Mouse (Mus musculus): Measurements from ENCODE around the gene Barhl1. TPM values are rescaled to one million over a fixed set of nuclear protein-coding genes. Genes with fewer than 3 reads are reported as not detected.

The Barhl1 gene
- polyA plus RNA-seq, 1 experiment from 2014 or later = 9.0 TPM

GRCm38 (mm10) chr2:28892796-28893195 is 23.7 kb downstream of the Barhl1 start:
- Histone ChIP-seq H3K36me3 (peaks cover 58% of the 10 kb centered on the region), H3K27ac (no peak overlapping the region), H3K9me3 (replicated peaks) (no peaks in the 10 kb centered on the region), H3K4me3 (no peak overlapping the region), H3K9ac (no peak overlapping the region), H3K27me3 (no peaks in the 10 kb centered on the region), H3K4me2 (replicated peaks) (no peak overlapping the region), H3K4me1 (0 out of 2 replicates have a peak, but pooled peaks cover 6% of the 10 kb centered on the region)
- no peak for ATAC-seq (ENCODE audit: low FRiP score)
- WGBS = 29% methylated on average over 1 of the region's 1 CpGs

GRCm38 (mm10) chr2:28884914-28885313 is 31.6 kb downstream of the Barhl1 start:
- no peak for ATAC-seq (ENCODE audit: low FRiP score)
- no peak overlapping the region for H3K4me3 ChIP-seq
- H3K4me2 ChIP-seq (replicated peaks) = no peak overlapping the region
- H3K9ac ChIP-seq = no peak overlapping the region
- H3K9me3 ChIP-seq (replicated peaks) = no peaks in the 10 kb centered on the region
- 68% methylated on average over 4 of the region's 4 CpGs for WGBS
- H3K4me1 ChIP-seq = 0 out of 2 replicates have a peak, but pooled peaks cover 2% of the 10 kb centered on the region
- no peaks in the 10 kb centered on the region for H3K27me3 ChIP-seq
- peaks cover 47% of the 10 kb centered on the region for H3K36me3 ChIP-seq
- no peak overlapping the region for H3K27ac ChIP-seq

DNA sequence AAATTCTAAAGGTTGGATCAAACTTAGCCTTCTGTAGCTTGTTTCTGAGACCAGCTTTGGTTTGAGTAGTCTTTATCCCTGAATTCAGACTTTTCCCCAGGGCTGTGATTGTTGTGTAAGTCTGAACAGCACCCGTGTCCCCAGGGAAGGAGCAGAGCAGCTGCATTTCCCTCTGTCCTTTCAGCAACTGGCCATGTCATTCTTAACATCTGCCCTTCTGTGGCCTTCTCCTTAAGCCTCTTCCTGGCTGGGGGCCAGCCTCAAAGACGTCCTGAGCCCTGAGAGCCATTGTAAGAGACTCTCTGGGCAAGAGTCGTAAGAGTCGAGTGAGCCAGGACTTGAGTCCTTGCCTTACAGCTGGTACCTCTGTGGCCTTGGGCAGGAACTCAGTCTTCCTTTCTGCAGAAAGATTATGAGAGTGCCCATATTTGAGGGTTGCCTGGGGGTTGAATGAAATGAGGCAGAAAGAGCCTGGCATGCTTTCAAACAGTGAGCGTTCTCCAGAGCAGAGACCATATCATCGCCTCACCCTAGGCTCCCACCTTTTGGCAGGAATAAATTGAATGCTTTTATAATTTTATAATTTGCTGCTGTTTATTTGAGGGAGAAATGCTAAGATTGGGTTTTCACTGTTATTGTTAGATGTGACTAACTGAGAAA is 33.5 kb downstream of the Barhl1 start:
- 77% methylated on average over 6 of the region's 6 CpGs for WGBS
- Histone ChIP-seq H3K36me3 (peaks cover 41% of the 10 kb centered on the region), H3K4me3 (no peak overlapping the region)

GRCm38 (mm10) chr2:28882047-28882446 is 34.4 kb downstream of the Barhl1 start:
- ATAC-seq (ENCODE audit: low FRiP score) = no peak
- Histone ChIP-seq H3K27ac (no peak overlapping the region), H3K9me3 (replicated peaks) (no peaks in the 10 kb centered on the region), H3K9ac (no peak overlapping the region), H3K4me3 (no peak overlapping the region), H3K36me3 (peaks cover 48% of the 10 kb centered on the region), H3K4me1 (0 out of 2 replicates have a peak, but pooled peaks cover 2% of the 10 kb centered on the region), H3K27me3 (no peaks in the 10 kb centered on the region), H3K4me2 (replicated peaks) (no peak overlapping the region)
- 87% methylated on average over 3 of the region's 3 CpGs for WGBS

More for the DNA sequence above, 33.5 kb downstream of the Barhl1 start:
- Histone ChIP-seq H3K27me3 (no peaks in the 10 kb centered on the region), H3K4me1 (0 out of 2 replicates have a peak, but pooled peaks cover 2% of the 10 kb centered on the region), H3K9me3 (replicated peaks) (no peaks in the 10 kb centered on the region), H3K4me2 (replicated peaks) (no peak overlapping the region), H3K27ac (no peak overlapping the region), H3K9ac (no peak overlapping the region)
- no peak for ATAC-seq (ENCODE audit: low FRiP score)

GRCm38 (mm10) chr2:28881275-28881674 is 35.2 kb downstream of the Barhl1 start:
- WGBS = 96% methylated on average over 3 of the region's 3 CpGs
- H3K9me3 ChIP-seq (replicated peaks) = no peaks in the 10 kb centered on the region
- no peak overlapping the region for H3K27ac ChIP-seq
- ATAC-seq (ENCODE audit: low FRiP score) = no peak
- no peaks in the 10 kb centered on the region for H3K27me3 ChIP-seq
- peaks cover 49% of the 10 kb centered on the region for H3K36me3 ChIP-seq
- H3K4me2 ChIP-seq (replicated peaks) = no peak overlapping the region
- no peak overlapping the region for H3K4me3 ChIP-seq
- H3K4me1 ChIP-seq = 0 out of 2 replicates have a peak, but pooled peaks cover 2% of the 10 kb centered on the region
- no peak overlapping the region for H3K9ac ChIP-seq

DNA sequence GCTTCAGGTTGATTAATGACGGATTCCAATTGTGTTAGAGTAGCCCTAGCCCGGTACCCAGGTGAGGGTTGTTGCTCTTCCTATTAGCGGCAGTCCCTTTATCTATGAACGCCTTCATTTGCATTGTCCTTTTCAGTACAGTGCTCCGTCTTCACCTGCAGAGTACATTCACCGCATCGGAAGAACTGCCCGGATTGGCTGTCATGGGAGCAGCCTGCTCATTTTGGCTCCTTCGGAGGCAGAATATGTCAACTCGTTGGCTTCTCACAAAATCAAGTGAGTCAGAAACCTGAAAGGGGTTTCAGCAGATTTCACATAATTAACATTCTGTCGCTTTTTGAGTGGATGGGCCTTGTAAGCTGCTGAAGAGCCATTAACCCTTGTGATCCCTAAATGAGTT is 40.9 kb downstream of the Barhl1 start:
- H3K36me3 ChIP-seq = peaks cover 49% of the 10 kb centered on the region

DNA sequence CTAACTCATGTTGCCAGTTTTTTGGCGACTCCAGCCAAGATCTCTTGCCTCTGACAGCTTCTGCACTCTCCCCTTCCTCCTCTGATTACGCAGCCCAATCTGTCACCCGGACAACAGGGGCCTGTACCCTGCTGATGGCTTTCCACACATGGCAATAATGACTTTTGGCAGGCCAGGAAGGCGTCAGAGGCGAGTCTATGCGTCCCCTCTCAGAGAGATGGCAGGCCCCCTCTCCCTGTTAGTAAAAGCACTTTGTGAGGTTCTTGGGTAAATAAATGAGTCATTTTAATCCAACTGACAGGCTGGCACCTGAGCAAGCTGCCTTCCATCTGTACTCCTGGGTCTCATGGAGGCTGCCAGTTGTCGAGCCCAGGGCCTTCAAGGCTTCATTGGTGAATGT is 49.0 kb downstream of the Barhl1 start:
- peaks cover 53% of the 10 kb centered on the region for H3K36me3 ChIP-seq
- H3K4me1 ChIP-seq = no peaks in the 10 kb centered on the region
- 75% methylated on average over 7 of the region's 7 CpGs for WGBS
- no peaks in the 10 kb centered on the region for H3K27me3 ChIP-seq
- no peaks in the 10 kb centered on the region for H3K9me3 ChIP-seq (replicated peaks)
- no peak overlapping the region for H3K27ac ChIP-seq
- no peak overlapping the region for H3K4me3 ChIP-seq
- H3K4me2 ChIP-seq (replicated peaks) = no peak overlapping the region
- no peak for ATAC-seq (ENCODE audit: low FRiP score)
- no peak overlapping the region for H3K9ac ChIP-seq

More for the DNA sequence above, 40.9 kb downstream of the Barhl1 start:
- 89% methylated on average over 11 of the region's 11 CpGs for WGBS
- no peaks in the 10 kb centered on the region for H3K27me3 ChIP-seq
- no peak overlapping the region for H3K4me2 ChIP-seq (replicated peaks)
- no peak overlapping the region for H3K27ac ChIP-seq
- ATAC-seq (ENCODE audit: low FRiP score) = no peak
- H3K4me3 ChIP-seq = no peak overlapping the region
- no peak overlapping the region for H3K9ac ChIP-seq
- H3K9me3 ChIP-seq (replicated peaks) = no peaks in the 10 kb centered on the region
- H3K4me1 ChIP-seq = no peaks in the 10 kb centered on the region

- Histone ChIP-seq H3K36me3 (peaks cover 81% of the 10 kb centered on the region), H3K27me3 (no peaks in the 10 kb centered on the region), H3K4me2 (replicated peaks) (no peak overlapping the region), H3K4me3 (no peak overlapping the region), H3K9me3 (replicated peaks) (no peaks in the 10 kb centered on the region), H3K27ac (no peak overlapping the region), H3K4me1 (no peaks in the 10 kb centered on the region), H3K9ac (no peak overlapping the region)
- no peak for ATAC-seq (ENCODE audit: low FRiP score)
These were observed 52.6 kb downstream of the Barhl1 start for GRCm38 (mm10) chr2:28863857-28864256.

GRCm38 (mm10) chr2:28860678-28861423 is 55.6 kb downstream of the Barhl1 start:
- H3K4me3 ChIP-seq = no peak overlapping the region
- peaks cover 79% of the 10 kb centered on the region for H3K36me3 ChIP-seq
- 88% methylated on average over 8 of the region's 8 CpGs for WGBS

DNA sequence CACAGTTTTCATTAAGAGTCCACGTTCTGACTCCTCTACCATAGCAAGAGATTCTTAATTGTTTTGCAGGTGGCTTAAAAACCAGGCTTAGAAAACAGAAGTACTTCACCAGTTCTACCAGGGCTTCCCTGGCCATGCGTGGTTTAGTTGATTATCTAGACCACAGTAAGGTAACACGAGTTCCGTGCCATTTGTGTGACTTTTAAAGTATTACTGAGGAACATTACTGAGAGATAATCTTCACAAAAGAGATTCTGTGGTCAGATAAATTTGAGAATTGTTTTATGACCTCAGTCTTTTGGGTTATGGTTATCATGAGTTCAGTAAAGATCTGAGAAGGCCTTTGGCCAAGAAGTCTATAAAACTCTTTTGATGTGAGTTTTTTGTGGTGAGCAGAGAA is 57.2 kb downstream of the Barhl1 start:
- H3K4me2 ChIP-seq (replicated peaks) = no peak overlapping the region
- ATAC-seq (ENCODE audit: low FRiP score) = no peak
- H3K9ac ChIP-seq = no peak overlapping the region
- H3K27me3 ChIP-seq = no peaks in the 10 kb centered on the region
- H3K36me3 ChIP-seq = peaks cover 71% of the 10 kb centered on the region
- no peaks in the 10 kb centered on the region for H3K4me1 ChIP-seq
- no peak overlapping the region for H3K27ac ChIP-seq
- 94% methylated on average over 4 of the region's 4 CpGs for WGBS
- no peaks in the 10 kb centered on the region for H3K9me3 ChIP-seq (replicated peaks)
- no peak overlapping the region for H3K4me3 ChIP-seq

More at GRCm38 (mm10) chr2:28860678-28861423, 55.6 kb downstream of the Barhl1 start:
- H3K4me1 ChIP-seq = no peaks in the 10 kb centered on the region
- H3K9ac ChIP-seq = no peak overlapping the region
- no peak overlapping the region for H3K4me2 ChIP-seq (replicated peaks)
- no peak for ATAC-seq (ENCODE audit: low FRiP score)
- H3K27ac ChIP-seq = no peak overlapping the region
- H3K9me3 ChIP-seq (replicated peaks) = no peaks in the 10 kb centered on the region
- H3K27me3 ChIP-seq = no peaks in the 10 kb centered on the region
